Mouse (Mus musculus): ENCODE data around the gene Prss40.

Prss40 gene

DNA sequence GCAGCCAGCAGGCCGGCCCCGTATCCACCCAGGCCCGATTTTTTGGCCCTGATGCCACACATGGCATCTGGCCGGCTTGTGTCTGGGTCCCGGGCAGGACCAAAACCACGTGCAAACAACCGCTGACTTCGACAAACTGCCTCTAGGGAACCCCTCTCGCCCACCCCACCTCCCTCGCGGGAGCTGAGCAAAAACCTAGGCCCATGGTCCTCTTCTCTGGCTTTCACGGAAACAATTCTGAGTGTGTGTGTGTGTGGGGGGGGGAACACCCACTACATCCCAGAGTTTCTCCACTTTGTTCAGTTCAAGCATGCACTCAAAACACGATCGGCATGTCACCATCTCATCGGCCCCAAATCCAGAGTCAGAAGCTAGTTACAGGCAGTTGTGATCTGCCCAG lies at the start of gene Prss40:
Gene Prss40, minus strand, starts transcription at position 101 of the 400 bp plus-strand sequence.
- DNase-seq (ENCODE audit: low read depth, low spot score): no peak

DNA sequence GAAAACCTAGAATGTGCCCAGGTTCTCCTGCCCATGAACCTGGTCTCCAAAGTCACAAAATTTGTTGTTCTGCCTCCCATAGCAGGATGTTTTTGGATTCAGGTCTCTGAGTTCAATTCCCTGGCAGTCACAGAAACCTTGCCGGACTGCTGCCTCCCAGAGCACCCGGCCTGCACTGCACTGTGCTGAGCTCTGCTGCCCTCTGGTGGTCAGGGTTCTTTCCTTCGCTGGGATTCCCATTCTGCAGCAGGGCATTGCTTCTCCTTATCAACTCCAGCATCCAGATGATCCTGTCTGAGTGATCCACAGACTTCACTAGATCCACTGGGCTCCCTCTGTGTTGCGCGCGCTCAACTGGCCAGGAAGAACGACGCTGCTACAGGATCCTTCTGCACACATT lies 41.6 kb upstream of the Prss40 start:
- peak; percentile 86 for DNase-seq (ENCODE audit: low read depth, low spot score)

DNA sequence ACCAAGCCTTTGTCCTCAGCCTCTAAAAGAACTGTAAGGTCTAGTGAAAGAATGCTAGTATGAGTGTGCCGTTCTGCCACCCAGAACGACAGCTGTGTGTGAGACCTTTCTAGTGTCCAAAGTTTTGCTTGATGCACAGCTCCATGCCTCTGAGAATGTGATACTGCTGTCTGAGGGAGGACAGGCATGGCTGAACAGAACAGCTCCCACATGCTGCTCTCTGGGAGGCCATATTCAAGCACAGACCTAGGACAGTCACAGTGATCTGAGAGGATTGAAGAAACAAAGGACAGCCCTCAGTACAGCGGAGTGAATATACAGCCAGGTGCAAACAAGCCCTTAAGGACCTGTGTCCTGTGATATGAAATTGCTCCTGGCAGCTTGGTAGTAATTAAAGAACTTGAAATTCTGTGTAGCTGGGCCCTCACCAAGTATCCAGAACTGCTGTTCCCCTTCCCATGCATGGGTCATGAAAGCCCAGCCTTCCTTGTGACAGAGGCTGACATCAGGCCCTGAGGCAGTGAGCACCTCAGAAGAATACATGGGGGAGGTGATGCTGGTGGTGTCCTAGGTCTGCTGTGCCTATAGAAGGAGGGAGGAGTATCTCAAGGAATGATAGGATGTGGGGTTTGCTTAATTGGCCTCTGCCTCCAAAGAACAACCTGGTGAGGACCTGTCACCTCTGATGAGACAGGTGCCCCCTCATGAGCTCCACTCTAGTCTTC lies 40.7 kb upstream of the Prss40 start:
- no peak for DNase-seq (ENCODE audit: low read depth, low spot score)

DNA sequence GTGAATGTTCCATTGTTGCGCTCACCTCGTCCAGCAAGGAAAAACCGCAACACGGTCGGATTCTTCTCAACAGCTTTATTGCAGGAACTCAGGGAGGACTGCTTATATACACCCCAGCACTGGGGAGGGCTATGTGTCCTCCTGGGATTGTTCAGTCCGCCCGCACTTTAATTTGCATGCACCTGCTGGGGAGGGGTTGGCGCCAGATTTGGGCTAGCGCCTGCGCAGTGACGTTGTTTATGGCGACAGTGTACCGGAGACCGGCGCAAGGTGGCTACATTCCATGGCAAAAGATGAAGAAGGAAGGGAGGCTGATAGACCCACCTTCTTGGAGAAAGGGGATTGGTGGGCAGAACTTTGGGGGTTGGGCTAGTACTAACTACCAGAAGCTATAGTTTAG lies 39.3 kb upstream of the Prss40 start:
- DNase-seq (ENCODE audit: low read depth, low spot score): peak; percentile 56

DNA sequence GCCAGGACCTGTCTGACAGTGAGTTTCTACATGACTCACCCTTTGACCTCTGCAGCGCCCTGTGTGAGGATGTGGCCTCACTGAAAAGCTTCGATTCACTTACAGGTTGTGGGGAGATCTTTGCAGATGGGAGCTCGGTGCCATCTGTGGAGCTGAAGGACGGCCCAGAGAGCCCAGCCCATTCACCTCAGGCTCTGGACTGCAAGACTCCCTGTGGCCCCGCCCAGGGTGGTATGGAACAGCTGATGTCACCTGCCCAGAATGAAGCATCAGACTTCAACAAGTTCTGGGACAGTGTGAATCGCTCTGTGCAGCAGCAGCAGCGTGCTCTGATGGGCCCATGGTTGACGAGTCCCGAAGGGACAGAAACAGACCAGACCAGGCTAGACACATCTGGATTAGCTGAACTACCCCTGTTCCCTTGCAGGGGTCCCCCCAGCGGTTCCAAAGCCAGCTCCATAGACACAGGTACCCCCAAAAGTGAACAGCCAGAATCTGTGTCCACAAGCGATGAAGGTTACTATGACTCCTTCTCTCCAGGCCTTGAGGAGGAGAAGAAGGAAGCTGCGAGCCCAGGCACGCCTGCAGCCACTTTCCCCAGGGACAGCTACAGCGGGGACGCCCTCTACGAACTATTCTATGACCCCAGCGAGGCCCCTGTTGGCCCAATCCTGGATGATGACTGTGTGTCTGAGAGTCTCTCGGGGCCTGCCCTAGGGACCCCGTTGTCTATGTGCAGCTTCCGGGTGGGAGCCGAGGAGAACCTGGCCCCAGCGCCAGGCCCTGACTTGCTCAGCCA lies 26.8 kb upstream of the Prss40 start:
- DNase-seq (ENCODE audit: low read depth, low spot score): no peak

DNA sequence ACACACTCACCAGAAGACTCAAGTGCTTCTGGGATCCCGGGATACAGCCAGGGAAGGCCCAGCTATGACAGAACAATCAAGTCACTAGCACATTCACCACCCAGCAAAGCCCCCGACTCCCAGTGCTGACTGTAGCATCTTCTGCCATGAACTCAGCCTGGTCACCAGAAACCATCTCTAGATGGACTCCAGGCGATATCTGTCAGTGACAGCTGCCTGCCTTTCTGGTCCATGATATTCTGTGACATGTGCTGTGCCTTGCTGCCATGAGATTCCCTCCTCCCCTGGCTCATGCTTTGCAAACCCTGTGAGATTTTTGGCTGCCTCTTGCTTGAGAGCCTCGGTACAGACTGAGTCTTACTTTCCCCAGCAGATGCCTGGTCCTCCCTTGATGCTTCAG lies 24.0 kb upstream of the Prss40 start:
- DNase-seq (ENCODE audit: low read depth, low spot score): no peak

DNA sequence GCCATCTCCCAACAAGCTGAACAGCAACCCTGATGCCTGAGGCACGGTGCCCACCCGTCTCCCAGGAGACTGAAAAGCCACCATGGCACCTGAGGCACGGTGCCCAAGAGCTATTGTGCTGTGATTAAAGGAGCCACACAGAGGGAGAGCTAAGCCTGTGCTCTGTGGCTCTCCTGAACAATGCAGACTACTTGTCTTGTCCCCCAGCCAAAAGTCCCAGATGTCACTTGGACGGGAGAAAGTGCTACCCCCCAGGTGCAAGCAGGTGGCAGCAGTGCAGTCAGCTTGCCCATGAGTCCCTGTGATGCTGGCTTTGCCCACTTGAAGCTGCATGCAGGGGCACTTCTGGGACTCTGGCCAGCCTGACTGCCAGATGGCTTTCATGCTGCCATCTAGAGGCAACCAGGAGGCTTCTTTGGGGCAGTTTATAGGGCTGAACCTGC lies 23.1 kb upstream of the Prss40 start:
- DNase-seq (ENCODE audit: low read depth, low spot score): no peak

DNA sequence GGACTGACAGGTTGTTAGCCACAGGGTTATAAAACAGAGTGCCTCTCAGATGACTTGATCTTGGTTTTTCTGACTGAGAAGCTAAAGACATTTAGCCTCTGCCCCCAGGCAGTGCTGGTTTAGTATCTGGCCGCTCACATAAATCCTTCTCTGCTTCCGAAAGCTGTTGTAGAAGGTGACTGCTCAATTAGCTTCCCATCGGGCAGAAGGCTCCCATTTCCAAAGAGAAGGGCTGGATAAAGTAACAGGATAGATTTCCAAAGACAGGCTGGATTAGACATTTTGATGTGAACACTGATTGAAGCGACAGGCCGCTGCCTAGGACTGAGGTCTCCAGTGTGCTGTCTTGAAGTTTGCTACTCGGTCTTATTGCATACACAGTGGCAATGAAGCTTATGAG lies 21.5 kb upstream of the Prss40 start:
- DNase-seq (ENCODE audit: low read depth, low spot score): no peak

DNA sequence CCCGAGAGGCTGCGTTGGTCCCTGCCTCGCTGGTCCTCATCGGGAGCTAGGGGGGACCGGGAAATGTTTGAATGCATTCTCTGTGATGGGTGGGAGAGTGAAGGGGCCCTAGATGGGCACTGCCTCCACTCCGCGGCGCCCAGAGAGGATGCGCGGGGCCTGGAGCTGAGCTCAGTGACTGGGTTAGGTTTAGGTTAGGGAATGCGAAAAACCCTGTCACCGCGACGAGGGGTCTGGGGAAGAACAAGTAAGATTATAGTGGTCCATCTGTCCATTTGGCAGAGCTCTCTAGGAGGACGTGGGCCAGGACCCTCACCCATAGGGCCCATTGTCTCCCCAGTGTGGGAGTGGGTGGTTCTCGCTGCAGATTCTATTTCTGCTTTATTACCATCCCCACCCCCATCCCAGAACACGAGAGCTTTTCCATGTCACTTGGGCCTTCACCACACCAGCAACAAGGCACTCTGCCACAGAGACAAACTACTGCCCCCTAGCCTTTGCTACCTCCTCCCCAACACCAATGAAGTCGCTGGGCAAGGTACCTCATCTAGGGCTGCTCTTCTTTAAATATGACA lies 19.1 kb upstream of the Prss40 start:
- DNase-seq (ENCODE audit: low read depth, low spot score): no peak

DNA sequence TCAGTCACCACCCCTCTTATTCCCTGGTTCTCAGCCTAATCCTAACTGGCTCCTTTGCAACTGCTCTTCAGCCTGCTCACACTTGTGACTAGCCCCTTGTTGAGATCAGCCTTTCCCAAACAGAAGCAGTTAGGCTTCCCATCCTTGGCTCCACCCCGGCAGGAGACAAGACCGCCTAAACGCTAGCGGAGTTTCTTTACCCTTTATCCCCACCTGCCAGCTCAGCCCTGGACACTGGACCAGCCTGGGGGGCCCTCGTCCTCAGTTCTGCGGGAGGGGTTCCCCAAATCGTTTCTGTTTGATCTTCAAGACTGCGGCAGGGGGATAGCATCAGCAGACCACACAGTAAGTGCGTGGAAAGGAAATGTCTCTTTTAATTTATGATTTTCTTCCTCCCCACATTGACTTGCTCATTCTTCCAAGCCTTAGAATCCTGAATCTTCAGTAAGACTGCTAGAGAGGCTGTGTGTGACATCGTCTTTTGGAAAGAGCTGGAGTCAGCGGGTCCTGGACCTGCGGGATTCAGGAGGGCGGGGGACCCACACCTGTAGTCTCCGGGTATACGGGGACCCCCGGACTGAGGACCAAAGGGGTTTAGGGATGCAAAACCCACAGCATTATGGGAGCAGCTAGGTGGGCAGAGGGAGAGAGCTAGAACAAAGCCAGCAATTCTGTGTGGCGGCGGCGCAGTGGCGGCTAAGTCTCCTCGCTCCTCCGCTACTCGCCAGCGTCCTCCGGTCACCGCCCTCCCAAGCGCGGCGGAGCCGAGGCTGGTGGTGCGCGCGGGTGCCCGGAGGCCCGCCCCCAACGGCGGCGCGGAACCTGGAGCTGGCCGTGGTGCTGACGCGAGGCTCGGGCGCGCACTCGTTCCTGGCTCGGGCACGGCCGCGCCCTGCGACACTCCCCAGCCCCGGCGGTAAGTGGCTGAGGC lies 18.4 kb upstream of the Prss40 start, which contains the start of gene Amer3:
Gene Amer3, plus strand, starts transcription at position 807 of the 931 bp plus-strand sequence.
- DNase-seq (ENCODE audit: low read depth, low spot score): peak; percentile 68

DNA sequence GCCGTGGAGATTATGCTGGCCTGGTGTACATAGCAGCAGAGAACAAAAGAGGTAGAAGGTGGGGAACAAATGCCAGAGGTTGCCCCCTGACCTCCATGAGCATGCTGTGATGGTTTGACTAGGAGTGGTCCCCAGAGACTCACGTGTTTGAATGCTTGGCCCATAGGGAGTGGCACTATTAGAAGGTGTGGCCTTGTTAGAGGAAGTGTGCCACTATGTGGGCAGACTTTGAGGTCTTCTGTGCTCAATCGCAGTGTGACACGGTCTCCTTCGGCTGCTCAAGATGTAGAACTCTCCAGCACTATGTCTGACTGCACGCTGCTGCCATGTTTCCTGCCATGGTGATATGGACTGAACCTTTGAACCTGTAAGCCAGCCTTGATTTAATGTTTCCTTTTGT lies 12.5 kb upstream of the Prss40 start:
- DNase-seq (ENCODE audit: low read depth, low spot score): peak; percentile 34

DNA sequence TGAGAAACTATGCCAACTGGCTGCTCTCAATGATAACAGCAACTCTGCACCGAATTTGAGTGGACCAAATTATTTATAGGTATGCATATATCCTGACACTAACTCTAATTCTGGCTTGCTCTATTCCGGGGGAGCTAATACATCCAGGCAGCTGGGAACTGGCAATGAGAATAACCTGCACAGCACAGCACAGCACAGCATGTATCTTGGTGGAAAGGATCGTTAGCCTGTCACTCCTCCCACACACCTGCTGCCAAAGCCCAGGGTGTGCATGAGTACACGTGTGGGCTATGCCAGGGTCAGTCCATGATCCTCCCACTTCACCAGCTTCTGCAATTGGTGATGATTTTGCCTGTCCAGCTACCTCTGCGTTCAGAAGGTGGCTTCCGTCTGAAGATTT lies 10.7 kb upstream of the Prss40 start:
- no peak for DNase-seq (ENCODE audit: low read depth, low spot score)

DNA sequence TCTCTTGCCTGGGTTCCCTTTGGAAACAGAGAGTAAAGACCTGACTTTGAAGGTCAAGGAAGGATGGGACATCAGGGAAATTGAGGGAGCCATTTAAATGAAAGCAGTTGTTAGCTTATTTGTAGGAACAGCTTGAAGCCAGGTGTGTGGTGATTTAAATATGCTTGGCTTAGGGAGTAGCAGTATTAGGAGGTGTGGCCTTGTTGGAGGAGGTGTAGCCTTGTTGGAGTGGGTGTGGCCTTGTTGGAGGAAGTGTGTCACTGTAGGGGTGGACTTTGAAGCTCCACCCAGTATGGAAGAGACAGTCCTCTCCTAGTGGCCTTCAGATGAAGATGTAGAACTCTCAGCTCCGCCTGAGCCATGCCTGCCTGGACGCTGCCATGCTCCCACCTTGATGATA lies 9.1 kb upstream of the Prss40 start:
- peak; percentile 81 for DNase-seq (ENCODE audit: low read depth, low spot score)

DNA sequence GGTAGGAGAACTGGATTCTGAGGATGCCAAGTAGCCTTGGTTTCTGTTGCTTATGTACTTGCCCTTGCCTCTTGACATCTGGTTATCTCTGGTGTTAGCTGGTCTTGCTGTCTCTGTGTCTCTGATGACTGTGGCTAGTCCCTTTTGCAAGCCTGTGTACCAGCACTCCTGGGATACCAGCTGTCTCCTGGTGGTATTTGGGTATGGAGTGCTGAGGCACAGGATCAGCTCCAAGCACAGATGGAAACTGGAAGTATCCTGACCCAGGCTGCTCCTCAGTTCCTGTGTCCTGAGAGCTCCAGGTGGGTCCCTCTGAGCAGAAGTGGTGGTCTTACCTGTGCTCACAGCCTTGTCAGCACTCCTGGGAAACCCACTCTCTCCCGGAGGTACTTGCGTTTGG lies 7.4 kb upstream of the Prss40 start:
- DNase-seq (ENCODE audit: low read depth, low spot score): no peak

DNA sequence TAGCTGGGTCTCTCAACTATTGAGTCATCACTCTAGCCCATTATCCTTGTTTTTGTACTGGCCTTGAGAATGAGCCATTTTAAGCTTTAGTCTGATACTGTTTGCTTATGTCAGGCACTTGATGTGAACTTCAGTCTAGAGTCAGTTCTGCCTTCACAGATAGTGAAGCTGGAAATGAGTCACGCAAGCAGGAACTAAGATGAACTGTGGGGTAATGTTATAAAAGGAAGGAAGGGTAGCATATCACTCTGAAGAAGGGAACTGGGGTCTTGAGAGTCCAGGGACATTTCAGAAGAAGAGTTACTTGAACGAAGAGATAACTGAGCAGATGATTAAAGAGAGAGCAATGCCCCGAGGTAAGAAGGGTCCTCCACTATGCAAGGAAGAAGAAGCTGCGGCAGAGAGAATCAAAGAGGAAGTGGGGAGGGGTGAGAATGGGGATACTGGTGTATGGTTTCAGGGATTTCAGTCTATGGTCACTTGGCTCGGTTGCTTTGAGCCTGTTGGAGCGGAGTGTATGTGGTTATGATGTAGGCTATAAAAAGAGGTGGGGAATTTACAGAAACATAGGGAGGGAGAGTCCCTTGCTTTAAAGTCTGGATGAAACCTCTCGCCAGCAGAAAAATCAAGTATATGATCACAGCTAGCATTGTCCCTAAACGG lies 3.8 kb upstream of the Prss40 start:
- DNase-seq (ENCODE audit: low read depth, low spot score): no peak

DNA sequence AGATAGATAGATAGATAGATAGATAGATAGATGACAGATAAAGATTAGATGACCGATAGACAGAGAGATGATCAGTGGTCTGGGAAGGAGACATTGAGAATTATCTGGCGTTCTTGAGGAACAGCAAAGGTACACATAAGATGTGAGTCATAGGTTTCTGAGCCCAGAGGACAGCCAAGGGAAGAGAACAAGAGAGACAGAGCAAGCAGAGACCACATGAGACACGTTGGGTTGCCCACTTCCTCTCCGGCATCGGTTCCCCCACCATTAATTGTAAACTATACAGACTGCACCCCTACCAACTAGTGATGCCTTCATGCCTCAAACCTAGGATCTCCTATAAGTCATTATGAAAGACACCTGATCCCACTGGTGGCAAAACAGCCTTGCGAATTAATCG lies 6.5 kb downstream of the Prss40 start:
- no peak for DNase-seq (ENCODE audit: low read depth, low spot score)

DNA sequence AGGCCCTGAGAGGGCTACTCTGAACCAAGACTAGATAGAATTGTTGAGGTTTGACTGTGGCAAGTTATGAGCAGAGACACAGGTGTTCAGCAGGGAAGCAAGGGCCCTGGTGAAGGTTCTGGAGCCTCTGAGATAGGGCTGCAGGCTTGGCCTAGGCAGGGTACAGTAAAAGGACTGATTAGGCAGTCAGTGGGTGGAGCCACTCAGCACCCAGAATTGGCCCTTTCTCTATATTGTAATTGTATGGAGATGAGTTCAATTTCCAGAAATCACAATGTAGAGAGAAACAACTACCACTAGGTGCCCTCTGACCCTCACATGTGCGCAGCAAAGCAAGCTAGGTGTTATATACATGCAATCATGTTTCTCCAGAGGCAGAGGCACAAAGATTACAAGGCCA lies 7.1 kb downstream of the Prss40 start:
- DNase-seq (ENCODE audit: low read depth, low spot score): no peak

DNA sequence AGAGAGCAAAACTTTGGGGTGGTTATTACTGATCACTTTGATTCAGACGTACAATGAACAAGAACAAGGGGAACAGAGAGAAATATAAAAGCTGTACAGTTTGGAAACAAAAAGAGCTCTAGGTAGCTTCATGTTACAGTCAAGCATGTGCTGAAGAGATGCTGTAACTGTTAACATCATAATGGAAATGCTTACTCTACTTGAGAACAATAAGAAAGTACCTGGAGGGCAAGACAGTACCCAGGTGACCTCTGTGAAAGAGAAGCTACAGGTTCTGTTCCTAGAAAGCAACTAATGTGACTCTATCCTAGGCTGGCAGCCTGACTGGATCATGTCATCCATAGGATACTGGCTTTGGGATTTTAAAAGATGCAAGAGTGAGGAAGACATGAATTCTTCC lies 13.7 kb downstream of the Prss40 start:
- DNase-seq (ENCODE audit: low read depth, low spot score): peak; percentile 27

DNA sequence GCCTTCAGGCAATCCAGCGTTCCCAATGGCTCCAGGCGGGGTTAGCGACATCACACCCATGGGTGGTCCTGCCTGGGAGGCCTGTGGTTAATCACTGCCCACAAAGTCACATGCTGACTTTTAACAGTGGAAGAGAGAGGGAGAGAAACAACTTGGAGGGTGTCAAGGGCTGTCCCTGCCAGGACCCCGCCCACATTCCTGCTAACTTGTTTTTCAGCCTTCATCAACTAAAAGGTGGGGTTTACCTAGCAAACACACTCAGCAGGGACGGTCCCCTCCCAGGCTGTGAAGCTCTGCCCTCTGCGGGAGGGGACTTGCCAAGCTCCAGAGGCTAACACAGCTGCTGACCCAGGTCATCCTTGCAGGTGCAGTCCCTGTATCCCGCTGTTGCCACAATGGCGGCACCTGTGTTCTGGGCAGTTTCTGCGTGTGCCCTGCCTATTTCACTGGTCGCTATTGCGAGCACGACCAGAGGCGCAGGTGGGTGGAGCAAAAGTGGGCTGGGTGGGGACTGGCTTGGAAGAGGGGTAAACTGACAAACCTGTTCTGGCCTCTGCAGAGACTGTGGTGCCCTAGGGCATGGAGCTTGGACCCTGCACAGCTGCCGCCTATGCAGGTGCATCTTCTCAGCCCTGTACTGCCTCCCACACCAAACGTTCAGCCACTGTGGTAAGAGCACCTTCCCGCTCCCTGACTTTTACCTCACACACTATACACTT lies 23.8 kb downstream of the Prss40 start:
- peak; percentile 81 for DNase-seq (ENCODE audit: low read depth, low spot score)

DNA sequence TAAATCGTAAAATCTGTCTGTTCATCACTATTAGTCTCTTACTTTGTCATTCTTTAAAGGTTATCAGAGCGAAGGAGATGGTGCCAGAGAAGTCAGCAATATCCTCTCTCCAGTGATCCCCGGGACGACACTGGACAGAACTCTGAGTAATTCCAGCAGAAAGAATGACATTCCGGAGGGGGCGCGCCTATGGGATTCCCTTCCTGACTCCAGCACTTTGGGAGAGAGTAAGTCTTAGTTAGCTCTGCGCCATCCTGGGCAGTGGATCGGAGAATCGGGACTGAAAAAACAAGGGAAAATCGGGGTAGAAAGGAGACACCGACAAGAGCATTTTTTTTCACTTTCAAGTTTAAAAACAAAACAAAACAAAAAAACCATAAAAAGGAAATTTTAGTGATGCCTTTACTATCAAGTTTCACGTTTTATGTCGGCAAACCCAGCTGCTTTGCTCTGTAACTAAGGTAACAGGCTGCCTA lies 24.4 kb downstream of the Prss40 start:
- peak; percentile 52 for DNase-seq (ENCODE audit: low read depth, low spot score)

Data from R1 (cell line).